Mouse (Mus musculus) spleen, adult 2 months (tissue): ENCODE results near the gene Ube2g2. TPM values are rescaled to one million over a fixed set of nuclear protein-coding genes. Genes with fewer than 3 reads are reported as not detected.
A peak's percentile ranks its signal among the peaks of the same experiment; 100 is the strongest.

Experiments
- DNase-seq, 2 experiments: peaks; one replicate each; pipeline versions ENCODE4 v3.0.0 to v3.0.0-alpha.2; 2012 to 2021; ENCODE audit warnings: low spot score in 2 of 2, low read depth in 1 of 2
- H3K27ac ChIP-seq: fragments of 200-500 bp; 2 replicates; pipeline ENCODE4 v1.5.1; 2012; ENCODE audit warnings: low read length, inconsistent platforms; ENCODE audit not compliant: insufficient read depth
- H3K27me3 ChIP-seq: fragments of 200-500 bp; 2 replicates; pipeline ENCODE4 v1.6.1; 2012; ENCODE audit warnings: mild to moderate bottlenecking, moderate library complexity, low read length, inconsistent platforms; ENCODE audit not compliant: control insufficient read depth, insufficient read depth
- H3K36me3 ChIP-seq: fragments of 200-500 bp; 2 replicates; pipeline ENCODE4 v1.6.1; 2012; ENCODE audit warnings: mild to moderate bottlenecking, low read length, inconsistent platforms; ENCODE audit not compliant: control insufficient read depth, insufficient read depth
- H3K4me1 ChIP-seq: fragments of 200-500 bp; 2 replicates; pipeline ENCODE4 v1.6.1; 2011; ENCODE audit warnings: inconsistent platforms; ENCODE audit not compliant: control insufficient read depth, insufficient read depth, insufficient read length
- H3K4me3 ChIP-seq: fragments of 200-500 bp; 2 replicates; pipeline ENCODE4 v1.5.1; 2011; ENCODE audit warnings: mild to moderate bottlenecking, inconsistent platforms; ENCODE audit not compliant: insufficient read depth, insufficient read length; ENCODE audit errors: extremely low read depth
- CTCF ChIP-seq: fragments of 200-500 bp; IDR thresholded peaks from 2 replicates; pipeline ENCODE4 v1.5.1; 2011; ENCODE audit warnings: mild to moderate bottlenecking, inconsistent platforms; ENCODE audit not compliant: insufficient read depth, insufficient read length, insufficient replicate concordance; ENCODE audit errors: extremely low read depth
- POLR2A ChIP-seq: fragments of 200-500 bp; IDR thresholded peaks from 2 replicates; pipeline ENCODE4 v1.6.1; 2011; ENCODE audit warnings: low read depth, low read length, inconsistent platforms
- WGBS: fragments of 180-500 bp; shearing (Covaris S2); methylation state at CpG from one replicate; pipeline ENCODE4 v1.1.7; 2018; 5-methylcytosine and 5-hydroxymethylcytosine counted together
- polyA plus RNA-seq: library from polyadenylated mRNA; depleted of rRNA; stranded (reverse); fragments of >200 nt; gene quantifications from 2 replicates; pipeline ENCODE4 v1.2.3, GENCODE M21; 2012

The Ube2g2 gene
- polyA plus RNA-seq, 1 experiment, result 31.4 TPM

- no peaks in the 10 kb centered on the region for H3K27me3 ChIP-seq
- peaks cover 6% of the 10 kb centered on the region for H3K4me1 ChIP-seq
- WGBS, result 5% methylated on average over 7 of the region's 7 CpGs
- DNase-seq, result peak; percentile 26 to 37
- H3K27ac ChIP-seq, result peak overlapping the region; percentile 95
- H3K4me3 ChIP-seq, result peak overlapping the region; percentile 83
- peaks cover 10% of the 10 kb centered on the region for H3K36me3 ChIP-seq
- no peak for TF ChIP-seq CTCF
- no peak for TF ChIP-seq POLR2A
Measured at GRCm38 (mm10) chr10:77606855-77607254, 15.2 kb upstream of the Ube2g2 start.

- Histone ChIP-seq H3K27me3 (no peaks in the 10 kb centered on the region), H3K36me3 (peaks cover 12% of the 10 kb centered on the region), H3K4me1 (peaks cover 6% of the 10 kb centered on the region), H3K4me3 (peak overlapping the region; percentile 14; the same call in 1 of the 2 replicates), H3K27ac (peak overlapping the region; percentile 95)
- WGBS, result 34% methylated on average over 5 of the region's 5 CpGs
- TF ChIP-seq CTCF (no peak), POLR2A (no peak)
- no peak for DNase-seq
Measured at GRCm38 (mm10) chr10:77607441-77607840, 14.6 kb upstream of the Ube2g2 start.

GRCm38 (mm10) chr10:77608589-77608988 is 13.5 kb upstream of the Ube2g2 start:
- no peak for TF ChIP-seq POLR2A
- no peak for TF ChIP-seq CTCF
- H3K4me3 ChIP-seq, result no peak overlapping the region
- peaks cover 6% of the 10 kb centered on the region for H3K4me1 ChIP-seq
- no peak for DNase-seq
- no peaks in the 10 kb centered on the region for H3K27me3 ChIP-seq
- WGBS, result 91% methylated on average over 8 of the region's 8 CpGs
- no peak overlapping the region for H3K27ac ChIP-seq
- peaks cover 14% of the 10 kb centered on the region for H3K36me3 ChIP-seq

GRCm38 (mm10) chr10:77610221-77610961 is 11.7 kb upstream of the Ube2g2 start:
- Histone ChIP-seq H3K27ac (no peak overlapping the region), H3K4me1 (peaks cover 6% of the 10 kb centered on the region), H3K27me3 (no peaks in the 10 kb centered on the region), H3K4me3 (no peak overlapping the region), H3K36me3 (peaks cover 19% of the 10 kb centered on the region)
- no peak for DNase-seq
- WGBS, result 85% methylated on average over 8 of the region's 8 CpGs
- TF ChIP-seq POLR2A, result no peak
- no peak for TF ChIP-seq CTCF

GRCm38 (mm10) chr10:77613409-77613808 is 8.7 kb upstream of the Ube2g2 start:
- Histone ChIP-seq H3K4me3 (no peak overlapping the region), H3K27me3 (no peaks in the 10 kb centered on the region), H3K36me3 (peaks cover 24% of the 10 kb centered on the region), H3K4me1 (no peaks in the 10 kb centered on the region), H3K27ac (peak overlapping the region; percentile 44; the same call in 1 of the 2 replicates)
- TF ChIP-seq POLR2A, result no peak
- no peak for TF ChIP-seq CTCF
- WGBS, result 69% methylated on average over 3 of the region's 3 CpGs
- DNase-seq, result no peak

- DNase-seq, result no peak
- TF ChIP-seq CTCF (no peak), POLR2A (no peak)
- Histone ChIP-seq H3K36me3 (peaks cover 19% of the 10 kb centered on the region), H3K4me1 (no peaks in the 10 kb centered on the region), H3K27ac (no peak overlapping the region), H3K27me3 (no peaks in the 10 kb centered on the region), H3K4me3 (no peak overlapping the region)
- 93% methylated on average over 8 of the region's 8 CpGs for WGBS
Measured at GRCm38 (mm10) chr10:77615647-77616046, 6.4 kb upstream of the Ube2g2 start.

GRCm38 (mm10) chr10:77616166-77616565 is 5.9 kb upstream of the Ube2g2 start:
- H3K4me3 ChIP-seq, result no peak overlapping the region
- H3K27ac ChIP-seq, result no peak overlapping the region
- H3K36me3 ChIP-seq, result peaks cover 15% of the 10 kb centered on the region
- no peaks in the 10 kb centered on the region for H3K4me1 ChIP-seq
- no peaks in the 10 kb centered on the region for H3K27me3 ChIP-seq
- TF ChIP-seq CTCF (no peak), POLR2A (no peak)
- no peak for DNase-seq
- WGBS, result 96% methylated on average over 9 of the region's 9 CpGs

DNA sequence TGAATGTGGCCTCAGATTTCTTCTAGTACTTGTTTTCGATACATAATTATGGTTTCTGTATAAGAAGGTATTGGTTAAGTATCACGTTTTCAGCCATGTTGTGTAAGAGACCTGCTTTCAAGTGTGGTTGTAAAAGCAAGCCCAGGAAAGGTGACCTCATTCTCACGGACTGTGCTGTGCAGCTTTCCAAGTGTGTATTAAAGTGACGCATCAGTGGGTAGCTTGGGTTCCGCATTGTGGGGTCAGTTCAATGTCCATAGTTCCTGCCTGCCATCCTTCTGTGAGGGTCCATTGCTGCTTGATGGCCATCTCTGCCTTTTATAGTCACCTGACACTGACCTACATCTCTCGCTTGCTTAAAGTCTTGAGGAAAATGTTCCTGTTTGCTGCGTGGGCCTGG is 5.1 kb upstream of the Ube2g2 start:
- TF ChIP-seq POLR2A, result no peak
- no peak for TF ChIP-seq CTCF
- Histone ChIP-seq H3K36me3 (peaks cover 13% of the 10 kb centered on the region), H3K4me1 (0 out of 2 replicates have a peak, but pooled peaks cover 4% of the 10 kb centered on the region), H3K27ac (no peak overlapping the region), H3K4me3 (no peak overlapping the region), H3K27me3 (no peaks in the 10 kb centered on the region)
- DNase-seq, result no peak
- 95% methylated on average over 7 of the region's 7 CpGs for WGBS
